Mouse (Mus musculus) brain, embryonic 18.5 days (tissue): ENCODE results near the gene Tbcb.
"Not testable (repeated sequence)": the region's sequence is repeated elsewhere in the genome, so short reads cannot be mapped to it uniquely, and the experiment has no call there.

Source experiments
- DNase-seq: peaks from one replicate; pipeline ENCODE4 v3.0.0-alpha.2; 2012; ENCODE audit warnings: low read depth, low spot score

Gene Tbcb

GRCm38 (mm10) chr7:30231669-30232454 lies at the start of gene Tbcb, which contains the start of gene Polr2i:
Gene Tbcb (minus strand): TSS chr7:30232272.
Gene Polr2i (plus strand): TSS chr7:30231948.
- DNase-seq = peak; percentile 99

- DNase-seq = no peak
These were observed 49.5 kb upstream of the Tbcb start for GRCm38 (mm10) chr7:30281522-30281921.

DNA sequence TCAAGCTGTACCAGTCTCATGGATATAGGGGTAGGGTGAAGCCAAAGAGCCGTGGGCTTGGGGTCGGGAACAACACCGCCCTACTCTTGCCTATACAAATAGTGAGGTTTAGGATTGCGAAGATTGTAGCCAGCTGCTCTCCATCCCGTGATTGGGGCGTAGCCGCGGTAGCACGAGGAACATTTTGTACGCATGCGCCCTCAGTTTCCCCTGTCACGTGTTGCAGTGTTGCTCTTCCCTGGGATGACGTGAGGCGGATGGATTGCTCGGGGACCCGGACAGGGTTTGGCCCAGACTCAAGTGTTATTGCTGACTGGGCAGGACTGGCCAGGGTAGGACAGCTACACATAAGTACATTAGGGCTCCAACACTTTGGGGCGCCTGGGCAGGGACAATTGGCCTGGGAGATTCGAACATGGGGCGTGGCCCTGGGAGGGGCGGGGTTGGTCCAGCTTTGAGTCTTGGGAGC lies 48.6 kb upstream of the Tbcb start:
- DNase-seq = peak; percentile 86

- DNase-seq = peak; percentile 91
These were observed 48.0 kb upstream of the Tbcb start, which contains the start of the genes Thap8 and Wdr62 for GRCm38 (mm10) chr7:30279951-30280669. Gene Thap8 (plus strand): TSS chr7:30280094. Gene Wdr62 (minus strand): TSS chr7:30280419.

GRCm38 (mm10) chr7:30279536-30279935 lies 47.5 kb upstream of the Tbcb start:
- DNase-seq = no peak

DNA sequence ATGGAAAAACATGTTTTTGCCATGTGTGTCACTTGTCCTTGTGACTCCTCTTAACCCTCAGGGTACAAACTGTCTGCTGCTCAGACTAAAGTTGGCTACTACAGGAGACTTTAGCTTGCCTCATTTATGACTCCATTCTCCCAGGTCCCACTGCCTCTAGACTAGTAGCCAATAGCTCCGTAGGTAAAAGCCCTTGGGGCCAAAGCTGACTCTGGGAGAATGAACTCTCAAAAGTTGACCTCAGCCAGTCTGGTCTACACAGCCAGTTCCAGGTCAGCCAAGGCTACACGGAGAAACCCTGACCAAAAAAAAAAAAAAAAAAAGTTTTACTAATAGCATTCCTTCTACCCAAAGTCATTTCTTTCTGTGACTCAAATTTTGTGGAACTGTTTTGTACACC lies 46.8 kb upstream of the Tbcb start:
- DNase-seq = no peak

DNA sequence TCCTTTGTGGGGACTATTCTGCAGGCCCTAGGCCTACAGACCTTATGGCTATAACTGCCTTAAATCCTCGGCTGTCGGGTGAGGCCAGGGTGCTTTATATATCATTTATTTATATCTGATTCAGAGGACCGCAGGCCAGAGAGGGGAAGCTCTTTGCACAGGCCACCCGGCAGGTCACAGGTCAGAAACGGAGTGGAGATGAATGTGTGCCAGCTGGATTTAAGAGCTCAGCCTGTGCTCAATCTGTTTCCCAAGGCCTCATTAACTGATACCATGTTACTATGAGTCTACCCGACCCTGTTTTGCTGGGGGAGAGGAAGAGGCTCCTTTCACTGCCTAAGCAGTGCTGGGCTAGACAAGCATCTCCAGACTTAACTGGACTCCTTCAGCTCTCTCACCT lies 42.3 kb upstream of the Tbcb start:
- DNase-seq = no peak

DNA sequence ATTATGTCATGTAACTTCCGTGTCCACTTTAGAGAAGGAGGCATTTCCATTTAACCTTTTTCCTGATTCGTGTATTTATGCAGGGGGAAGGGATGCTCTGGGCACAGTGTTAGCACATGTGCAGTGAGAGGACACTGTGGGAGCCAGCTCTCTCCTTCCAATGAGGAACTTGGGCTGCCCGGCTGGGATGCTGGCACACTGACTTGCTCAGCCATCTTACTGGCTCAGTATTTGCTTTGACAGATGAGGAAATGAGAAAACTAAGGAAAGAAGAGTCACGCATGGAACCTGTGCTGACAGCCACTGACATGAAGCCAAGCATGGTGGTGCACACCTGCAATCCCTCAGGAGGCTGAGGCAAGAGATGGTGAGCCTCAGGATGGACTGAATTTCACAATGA lies 37.6 kb upstream of the Tbcb start:
- no peak for DNase-seq

- DNase-seq = no peak
These were observed 34.7 kb upstream of the Tbcb start for GRCm38 (mm10) chr7:30266780-30267179.

DNA sequence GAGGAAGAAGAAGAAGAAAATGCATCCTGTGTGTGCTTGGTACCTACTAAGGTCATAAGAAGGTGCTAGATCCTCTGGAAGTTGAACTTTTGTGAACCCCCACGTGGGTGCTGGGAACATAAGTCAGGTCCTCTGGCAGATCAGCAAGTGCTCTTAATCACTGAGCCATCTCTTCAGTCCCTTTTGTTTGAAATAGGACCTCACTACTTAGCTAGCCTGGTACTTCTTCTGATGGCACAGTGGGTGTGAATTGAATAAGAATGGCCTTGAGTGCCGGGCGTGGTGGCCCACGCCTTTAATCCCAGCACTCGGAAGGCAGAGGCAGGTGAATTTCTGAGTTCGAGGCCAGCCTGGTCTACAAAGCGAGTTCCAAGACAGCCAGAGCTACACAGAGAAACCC lies 33.9 kb upstream of the Tbcb start:
- DNase-seq = no peak

- DNase-seq = no peak
These were observed 33.5 kb upstream of the Tbcb start for GRCm38 (mm10) chr7:30265531-30265930.

- DNase-seq = no peak
These were observed 33.0 kb upstream of the Tbcb start for GRCm38 (mm10) chr7:30265041-30265440.

DNA sequence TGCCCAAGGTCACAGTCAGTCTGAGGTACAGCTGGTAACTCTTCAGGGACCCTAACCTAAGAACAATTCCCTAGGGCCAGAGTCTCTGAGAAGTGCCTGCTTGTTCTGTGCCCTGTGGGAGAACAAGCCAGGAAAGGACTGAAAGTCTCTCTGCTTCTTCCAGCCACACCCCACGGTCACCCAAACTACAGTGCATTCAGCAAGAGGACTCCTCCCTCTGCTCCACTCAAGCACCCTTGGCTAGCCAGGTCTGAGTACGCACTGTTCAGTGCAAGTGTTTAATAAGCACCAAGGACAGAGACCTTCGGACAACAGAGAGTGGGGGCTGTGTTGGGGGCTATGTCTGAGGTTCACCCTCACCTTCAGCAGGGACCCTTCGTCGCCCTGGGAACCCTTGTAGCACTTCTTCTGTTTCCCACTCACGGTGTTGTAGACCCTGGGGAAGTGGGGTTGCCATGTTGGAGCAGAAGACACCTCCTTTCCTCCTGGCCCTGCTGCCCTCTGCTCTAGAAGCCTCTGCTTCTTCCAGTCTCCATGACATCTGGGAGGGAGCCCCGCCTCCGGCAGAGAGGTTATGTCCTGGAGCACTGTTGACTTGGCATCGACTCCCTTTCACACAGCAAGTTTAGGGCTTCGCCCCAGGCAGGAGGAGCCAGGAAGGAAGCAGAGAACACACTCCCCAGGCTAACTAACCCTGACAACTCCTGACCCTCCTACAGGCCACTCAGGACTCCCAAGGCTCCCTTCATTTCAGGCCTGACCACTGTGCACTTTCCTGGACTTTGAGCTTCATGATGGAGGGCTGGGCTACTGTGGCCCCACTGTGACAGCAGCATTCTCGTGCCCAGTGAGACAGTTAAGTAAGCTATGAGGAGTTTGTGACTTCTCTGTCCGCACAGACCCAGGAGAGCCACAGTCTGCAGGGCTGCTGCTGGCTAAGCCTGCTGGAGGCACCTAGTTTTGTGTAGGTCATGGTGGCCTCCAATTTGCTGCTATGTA lies 20.2 kb upstream of the Tbcb start:
- no peak for DNase-seq

- DNase-seq = not testable (repeated sequence)
These were observed 5.3 kb upstream of the Tbcb start for GRCm38 (mm10) chr7:30237374-30237773.

- DNase-seq = no peak
These were observed 3.6 kb upstream of the Tbcb start, which contains the start of gene Ovol3 for GRCm38 (mm10) chr7:30235625-30236024. Gene Ovol3 (minus strand): TSS chr7:30235725.

DNA sequence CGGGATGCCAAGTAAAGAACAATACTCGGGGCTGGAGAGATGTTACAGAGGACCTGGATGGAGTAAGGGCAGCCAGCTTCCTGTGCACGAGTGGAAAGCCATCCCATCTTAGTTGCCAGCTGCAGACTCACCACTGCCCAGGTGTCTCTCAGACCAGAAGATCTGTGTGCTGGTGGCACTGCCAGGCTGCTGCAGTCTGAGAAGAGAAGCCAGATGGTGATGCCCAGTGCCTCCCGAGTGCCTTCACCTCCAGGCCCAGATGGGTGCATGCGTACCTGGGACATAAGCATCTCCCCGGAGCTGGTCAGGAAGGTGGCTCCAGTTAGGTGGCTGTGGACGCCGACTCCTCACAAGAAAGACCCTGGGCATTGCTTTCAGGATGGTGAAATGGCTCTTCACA lies 3.0 kb upstream of the Tbcb start:
- no peak for DNase-seq

DNA sequence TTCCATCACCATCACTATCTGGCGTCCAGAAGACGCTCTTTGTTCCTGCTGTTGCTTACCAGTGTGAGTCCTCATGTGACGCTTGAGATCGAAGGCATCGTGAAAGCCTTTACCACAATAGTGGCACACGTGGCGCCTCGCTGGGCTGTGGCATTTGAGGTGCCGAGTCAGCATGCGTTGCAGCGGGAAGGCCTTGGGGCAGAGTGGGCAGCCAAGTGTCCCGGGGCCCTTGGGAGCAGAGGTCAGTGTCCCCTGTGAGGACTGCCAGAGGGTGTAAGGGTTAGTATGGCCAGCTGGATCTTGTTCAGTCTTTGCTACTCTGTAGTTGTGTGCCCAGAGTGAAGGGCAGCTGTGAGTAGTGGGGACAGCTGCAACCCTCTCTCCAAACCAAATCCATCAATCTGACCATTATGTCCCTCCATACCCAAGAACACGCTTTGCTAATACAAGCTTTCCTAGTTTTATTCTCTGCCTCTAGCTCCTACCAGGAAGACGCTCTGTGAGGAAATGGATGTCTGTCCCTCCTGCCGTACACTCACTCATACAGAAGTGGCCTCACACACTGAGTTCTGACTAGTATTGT lies 2.3 kb upstream of the Tbcb start:
- no peak for DNase-seq

DNA sequence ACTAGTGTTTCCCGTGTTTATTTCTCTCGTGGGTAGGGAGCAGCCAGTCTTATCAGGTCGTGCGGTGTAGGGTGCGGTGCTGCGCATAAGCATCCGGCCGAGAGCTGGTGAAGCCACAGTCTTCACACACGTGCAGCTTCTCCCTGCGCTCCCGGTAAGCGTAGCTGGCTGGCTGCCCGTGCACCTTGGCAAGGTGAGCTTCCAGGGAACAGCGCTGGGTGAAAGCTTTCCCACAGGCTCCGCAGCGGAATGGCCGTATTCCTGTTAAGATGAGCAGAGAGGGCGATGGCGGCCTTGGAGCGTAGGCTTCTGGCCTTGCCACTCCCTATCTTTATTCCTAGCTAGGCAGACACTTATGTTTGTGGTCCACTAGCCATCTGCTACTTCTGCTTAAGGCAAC lies 1.3 kb upstream of the Tbcb start:
- no peak for DNase-seq

- DNase-seq = no peak
These were observed 618 bp upstream of the Tbcb start for GRCm38 (mm10) chr7:30232631-30233148.

GRCm38 (mm10) chr7:30231328-30231668 lies 774 bp downstream of the Tbcb start:
- no peak for DNase-seq

DNA sequence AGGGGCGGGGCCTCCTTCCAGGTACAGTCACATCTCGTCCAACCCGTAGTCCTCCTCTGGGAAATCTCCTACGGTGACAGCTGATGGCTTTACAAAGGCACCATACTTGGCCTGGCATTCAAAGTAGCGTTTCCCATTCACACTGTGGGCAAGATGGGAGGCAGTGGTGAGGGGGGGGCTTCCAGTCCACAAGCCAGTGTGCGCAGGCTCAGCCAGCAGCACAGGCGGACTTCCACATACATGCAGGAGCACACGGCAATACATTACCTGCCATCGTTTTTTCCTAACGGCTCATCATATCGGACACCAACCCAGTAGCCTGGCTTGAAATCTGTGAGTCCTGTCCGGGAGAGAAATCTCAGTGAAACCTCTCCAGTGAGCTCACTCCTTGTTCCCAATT lies 7.9 kb downstream of the Tbcb start:
- no peak for DNase-seq
